Mouse (Mus musculus): ENCODE results near the gene Slc39a5. TPM values are rescaled to one million over a fixed set of nuclear protein-coding genes. Genes with fewer than 3 reads are reported as not detected.

The Slc39a5 gene
- polyA plus RNA-seq, 1 experiment from 2014 or later: 0.42 TPM

Small RNA genes within 50 kb of the gene (microRNA-seq; reads per million reads assigned to microRNA genes)
- gene Gm25361: not detected
- not detected for gene Gm26308
- gene Mir6914: not detected
- 1.6 reads per million for gene Mir6915

Other genes starting within 250 kb of the Slc39a5 start
- gene Rbms2, start 220.9 kb downstream of the Slc39a5 start, polyA plus RNA-seq (2015; fragmentation: Nextera tagmentation; extraction: Ambion mirVana): 42.2 and 43.8 TPM in 2 replicates
- 1.8 TPM in 2 replicates for gene Gls2, start 206.8 kb downstream of the Slc39a5 start, polyA plus RNA-seq (2015; fragmentation: Nextera tagmentation; extraction: Ambion mirVana)
- gene Spryd4, start 189.4 kb downstream of the Slc39a5 start, polyA plus RNA-seq (2015; fragmentation: Nextera tagmentation; extraction: Ambion mirVana): 34.2 and 36.3 TPM in 2 replicates
- 0.12 and 0.26 TPM in 2 replicates for gene Mip, start 175.4 kb downstream of the Slc39a5 start, polyA plus RNA-seq (2015; fragmentation: Nextera tagmentation; extraction: Ambion mirVana)
- 46.2 and 46.9 TPM in 2 replicates for gene Timeless, start 169.2 kb downstream of the Slc39a5 start, polyA plus RNA-seq (2015; fragmentation: Nextera tagmentation; extraction: Ambion mirVana)
- gene Apon, start 147.1 kb downstream of the Slc39a5 start, polyA plus RNA-seq (2015; fragmentation: Nextera tagmentation; extraction: Ambion mirVana): 0.25 and 0.47 TPM in 2 replicates
- gene Apof, start 132.6 kb downstream of the Slc39a5 start, polyA plus RNA-seq (2015; fragmentation: Nextera tagmentation; extraction: Ambion mirVana): 0.22 and 0.27 TPM in 2 replicates
- gene Stat2, start 130.7 kb downstream of the Slc39a5 start, polyA plus RNA-seq (2015; fragmentation: Nextera tagmentation; extraction: Ambion mirVana): 12.2 and 13.3 TPM in 2 replicates
- gene Il23a, start 102.5 kb downstream of the Slc39a5 start, polyA plus RNA-seq (2015; fragmentation: Nextera tagmentation; extraction: Ambion mirVana): 0.17 and 0.20 TPM in 2 replicates
- 25.1 and 25.2 TPM in 2 replicates for gene Pan2, start 97.9 kb downstream of the Slc39a5 start, polyA plus RNA-seq (2015; fragmentation: Nextera tagmentation; extraction: Ambion mirVana)
- gene Cnpy2, start 78.8 kb downstream of the Slc39a5 start, polyA plus RNA-seq (2015; fragmentation: Nextera tagmentation; extraction: Ambion mirVana): 347 and 355 TPM in 2 replicates
- gene Cs, start 63.5 kb downstream of the Slc39a5 start, polyA plus RNA-seq (2015; fragmentation: Nextera tagmentation; extraction: Ambion mirVana): 173 and 189 TPM in 2 replicates
- gene Coq10a, start 32.2 kb downstream of the Slc39a5 start, polyA plus RNA-seq (2015; fragmentation: Nextera tagmentation; extraction: Ambion mirVana): 11.3 and 13.4 TPM in 2 replicates
- gene Ankrd52, start 24.1 kb downstream of the Slc39a5 start, polyA plus RNA-seq (2015; fragmentation: Nextera tagmentation; extraction: Ambion mirVana): 11.0 and 11.3 TPM in 2 replicates
- 60.1 and 62.1 TPM in 2 replicates for gene Nabp2, start 10.3 kb upstream of the Slc39a5 start, polyA plus RNA-seq (2015; fragmentation: Nextera tagmentation; extraction: Ambion mirVana)
- gene Rnf41, start 10.4 kb upstream of the Slc39a5 start, polyA plus RNA-seq (2015; fragmentation: Nextera tagmentation; extraction: Ambion mirVana): 40.8 and 42.9 TPM in 2 replicates
- 80.7 and 84.4 TPM in 2 replicates for gene Smarcc2, start 58.0 kb upstream of the Slc39a5 start, polyA plus RNA-seq (2015; fragmentation: Nextera tagmentation; extraction: Ambion mirVana)
- 1,269 and 1,341 TPM in 2 replicates for gene Myl6, start 92.9 kb upstream of the Slc39a5 start, polyA plus RNA-seq (2015; fragmentation: Nextera tagmentation; extraction: Ambion mirVana)
- 4.7 and 7.4 TPM in 2 replicates for gene Myl6b, start 97.5 kb upstream of the Slc39a5 start, polyA plus RNA-seq (2015; fragmentation: Nextera tagmentation; extraction: Ambion mirVana)
- gene Esyt1, start 124.6 kb upstream of the Slc39a5 start, polyA plus RNA-seq (2015; fragmentation: Nextera tagmentation; extraction: Ambion mirVana): 42.8 and 44.9 TPM in 2 replicates
- gene Zc3h10, start 146.5 kb upstream of the Slc39a5 start, polyA plus RNA-seq (2015; fragmentation: Nextera tagmentation; extraction: Ambion mirVana): 13.2 and 15.4 TPM in 2 replicates
- 3,349 and 4,229 TPM in 2 replicates for gene Rpl41, start 148.1 kb upstream of the Slc39a5 start, polyA plus RNA-seq (2015; fragmentation: Nextera tagmentation; extraction: Ambion mirVana)
- 194 and 209 TPM in 2 replicates for gene Pa2g4, start 164.8 kb upstream of the Slc39a5 start, polyA plus RNA-seq (2015; fragmentation: Nextera tagmentation; extraction: Ambion mirVana)
- gene Erbb3, start 188.4 kb upstream of the Slc39a5 start, polyA plus RNA-seq (2015; fragmentation: Nextera tagmentation; extraction: Ambion mirVana): 20.4 and 20.8 TPM in 2 replicates
- gene Rps26, start 225.5 kb upstream of the Slc39a5 start, polyA plus RNA-seq (2015; fragmentation: Nextera tagmentation; extraction: Ambion mirVana): 584 and 840 TPM in 2 replicates
- gene Ikzf4, start 244.8 kb upstream of the Slc39a5 start, polyA plus RNA-seq (2015; fragmentation: Nextera tagmentation; extraction: Ambion mirVana): 3.5 and 4.1 TPM in 2 replicates

Data from limb, embryonic 15.5 days (tissue).